Mouse (Mus musculus) cerebellum, adult 2 months (tissue): ENCODE results near the gene Ofcc1.

Experiments used
- CTCF ChIP-seq: fragments of 200-500 bp; IDR thresholded peaks from 2 replicates; pipeline ENCODE4 v1.5.1; 2011; ENCODE audit warnings: low read depth, mild to moderate bottlenecking, control low read depth, low read length, moderate library complexity, borderline replicate concordance; ENCODE audit not compliant: insufficient read depth
- POLR2A ChIP-seq: fragments of 200-500 bp; IDR thresholded peaks from 2 replicates; pipeline ENCODE4 v1.6.1; 2011; ENCODE audit warnings: low read length, control low read depth, borderline replicate concordance; ENCODE audit not compliant: insufficient read depth

GRCm38 (mm10) chr13:40023201-40023777, 338.0 kb downstream of the Ofcc1 start:
- TF ChIP-seq CTCF (no peak), POLR2A (no peak)
